Mouse (Mus musculus): ENCODE measurements at regions not wholly inside any gene's neighbourhood (a gene's known extent, or its start where the extent isn't known, plus 50 kb on each side); places are given as distances from the start of the nearest gene placed in this dataset.
A peak's percentile ranks its signal among the peaks of the same experiment; 100 is the strongest.

DNA sequence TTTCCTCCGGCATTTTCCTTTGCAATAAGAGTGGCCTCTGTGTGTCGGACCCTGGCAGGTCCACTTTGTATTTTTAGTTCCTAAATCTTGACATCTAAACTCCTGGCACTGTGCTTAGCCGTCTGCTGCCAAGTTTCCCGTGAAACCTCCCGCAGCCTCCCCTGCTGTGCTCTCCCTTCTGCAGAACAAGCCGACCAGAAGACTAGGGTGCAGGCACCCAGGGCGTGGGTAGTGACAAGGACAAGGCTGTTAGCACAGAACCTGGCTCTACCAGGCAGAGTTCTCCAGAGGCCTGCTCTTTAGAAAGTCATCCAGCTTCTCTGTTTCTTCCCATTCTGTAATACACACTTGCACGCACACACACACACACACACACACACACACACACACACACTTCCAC lies 274.8 kb downstream of the Vrk1 start:
- no peak for ATAC-seq (ENCODE audit: low read depth)
- no peak overlapping the region for H3K9ac ChIP-seq (replicated peaks; ENCODE audit: low read depth, low read length)
- H3K4me3 ChIP-seq (ENCODE audit: low read depth, low read length): no peak overlapping the region
- no peaks in the 10 kb centered on the region for H3K9me3 ChIP-seq (ENCODE audit: control insufficient read depth, low read length)
- no peak overlapping the region for H3K4me2 ChIP-seq (ENCODE audit: low read depth, low read length)
- H3K36me3 ChIP-seq (ENCODE audit: control insufficient read depth, insufficient read depth, low read length): no peaks in the 10 kb centered on the region
- no peaks in the 10 kb centered on the region for H3K27me3 ChIP-seq (ENCODE audit: control insufficient read depth, insufficient read depth, low read length)
- 86% methylated on average over 8 of the region's 8 CpGs for WGBS
- no peaks in the 10 kb centered on the region for H3K4me1 ChIP-seq (ENCODE audit: control insufficient read depth, insufficient read depth, low read length)
- no peak overlapping the region for H3K27ac ChIP-seq (ENCODE audit: low read depth, low read length)

DNA sequence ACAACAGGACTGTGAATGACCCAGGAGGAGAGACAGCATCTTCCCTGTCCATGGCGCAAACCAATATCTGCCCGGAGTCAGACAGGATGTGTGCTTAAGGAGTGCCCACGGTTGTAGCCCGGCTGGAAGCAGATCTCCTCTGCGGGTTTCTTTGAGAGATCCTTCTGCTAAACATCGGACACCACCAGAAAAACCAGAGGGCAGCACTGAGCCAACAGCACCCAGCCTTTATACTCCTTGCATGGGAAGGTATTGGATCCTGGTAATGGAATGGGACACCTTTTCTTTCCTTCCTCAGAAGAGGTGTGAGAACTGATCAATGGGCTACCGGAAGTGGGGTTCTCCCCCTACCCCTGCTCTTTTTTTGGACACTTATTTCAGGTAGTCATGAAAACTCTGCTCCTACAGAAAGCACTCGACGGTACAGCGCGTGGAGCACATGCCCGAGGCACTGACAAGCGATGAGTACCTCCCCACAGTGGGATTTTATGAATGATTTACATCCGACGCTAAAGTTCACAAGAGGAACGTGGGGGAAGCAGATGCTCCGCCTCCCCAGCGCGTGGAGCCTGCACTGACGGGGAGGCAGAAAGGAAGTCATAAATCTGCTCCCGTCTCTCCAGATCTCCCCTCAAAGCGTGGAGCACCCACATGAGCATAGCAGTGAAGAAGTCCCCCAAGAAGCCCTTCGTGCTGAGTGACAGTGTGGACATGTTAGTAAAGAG lies 278.9 kb downstream of the Vrk1 start:
- ATAC-seq (ENCODE audit: low read depth): no peak
- WGBS: 57% methylated on average over 23 of the region's 23 CpGs
- H3K9me3 ChIP-seq (ENCODE audit: control insufficient read depth, low read length): no peaks in the 10 kb centered on the region

DNA sequence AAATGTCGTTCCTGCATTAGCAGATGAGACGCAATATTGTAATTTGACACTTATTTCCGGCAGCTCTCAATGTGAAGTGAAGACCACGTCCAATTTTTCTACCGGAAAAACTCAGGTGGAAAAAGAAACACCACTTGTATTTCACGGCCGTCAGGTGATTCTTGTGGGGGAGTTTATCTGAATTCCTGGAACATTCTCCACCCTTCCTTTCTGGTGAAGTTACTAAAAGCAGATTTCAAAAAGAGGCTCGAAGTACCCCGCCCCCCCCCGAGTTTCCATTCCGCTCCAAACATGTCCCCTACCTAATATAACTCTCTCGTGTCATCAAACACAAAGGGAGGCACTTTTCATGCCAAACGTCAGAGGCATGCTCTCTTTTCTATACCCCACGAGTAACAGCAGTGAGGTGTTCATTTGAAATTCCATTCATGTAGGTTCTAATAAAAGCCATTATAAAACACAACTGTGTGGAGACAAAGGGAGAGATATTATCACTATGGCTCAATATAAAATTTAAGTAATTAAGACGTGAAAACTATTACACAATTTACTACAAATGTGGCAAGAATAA lies 281.5 kb downstream of the Vrk1 start:
- Histone ChIP-seq H3K4me2 (ENCODE audit: low read depth, low read length) (no peak overlapping the region), H3K27me3 (ENCODE audit: control insufficient read depth, insufficient read depth, low read length) (no peaks in the 10 kb centered on the region), H3K27ac (ENCODE audit: low read depth, low read length) (no peak overlapping the region), H3K9me3 (ENCODE audit: control insufficient read depth, low read length) (no peaks in the 10 kb centered on the region), H3K36me3 (ENCODE audit: control insufficient read depth, insufficient read depth, low read length) (no peaks in the 10 kb centered on the region), H3K9ac (replicated peaks; ENCODE audit: low read depth, low read length) (no peak overlapping the region), H3K4me3 (ENCODE audit: low read depth, low read length) (no peak overlapping the region), H3K4me1 (ENCODE audit: control insufficient read depth, insufficient read depth, low read length) (no peaks in the 10 kb centered on the region)
- no peak for ATAC-seq (ENCODE audit: low read depth)
- WGBS: 58% methylated on average over 15 of the region's 15 CpGs

More for the DNA sequence above, 278.9 kb downstream of the Vrk1 start:
- Histone ChIP-seq H3K4me2 (ENCODE audit: low read depth, low read length) (no peak overlapping the region), H3K36me3 (ENCODE audit: control insufficient read depth, insufficient read depth, low read length) (no peaks in the 10 kb centered on the region), H3K4me1 (ENCODE audit: control insufficient read depth, insufficient read depth, low read length) (no peaks in the 10 kb centered on the region), H3K27me3 (ENCODE audit: control insufficient read depth, insufficient read depth, low read length) (no peaks in the 10 kb centered on the region), H3K9ac (replicated peaks; ENCODE audit: low read depth, low read length) (no peak overlapping the region), H3K27ac (ENCODE audit: low read depth, low read length) (no peak overlapping the region), H3K4me3 (ENCODE audit: low read depth, low read length) (no peak overlapping the region)

DNA sequence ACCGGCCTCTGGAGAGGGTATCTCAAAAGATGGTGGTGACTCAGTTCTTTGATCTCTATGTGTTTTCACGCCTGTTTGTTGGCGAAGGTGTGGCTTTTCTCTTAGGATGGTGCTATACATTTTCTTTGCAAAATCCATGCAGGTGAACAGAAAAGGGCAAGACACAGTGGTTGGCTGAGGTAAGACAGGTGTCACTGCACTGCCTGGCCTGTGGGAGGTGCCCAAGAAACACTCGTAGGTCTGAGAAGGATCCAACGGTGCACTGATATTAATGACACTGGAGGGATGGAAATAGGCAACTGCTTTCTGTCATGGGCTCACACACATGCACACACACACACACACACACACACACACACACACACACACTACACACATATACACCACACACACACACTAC lies 283.1 kb downstream of the Vrk1 start:
- no peaks in the 10 kb centered on the region for H3K27me3 ChIP-seq (ENCODE audit: control insufficient read depth, insufficient read depth, low read length)
- WGBS: 73% methylated on average over 5 of the region's 5 CpGs
- no peak for ATAC-seq (ENCODE audit: low read depth)
- H3K4me2 ChIP-seq (ENCODE audit: low read depth, low read length): no peak overlapping the region
- H3K4me1 ChIP-seq (ENCODE audit: control insufficient read depth, insufficient read depth, low read length): no peaks in the 10 kb centered on the region
- H3K27ac ChIP-seq (ENCODE audit: low read depth, low read length): no peak overlapping the region
- no peaks in the 10 kb centered on the region for H3K9me3 ChIP-seq (ENCODE audit: control insufficient read depth, low read length)
- no peak overlapping the region for H3K9ac ChIP-seq (replicated peaks; ENCODE audit: low read depth, low read length)
- H3K4me3 ChIP-seq (ENCODE audit: low read depth, low read length): no peak overlapping the region
- H3K36me3 ChIP-seq (ENCODE audit: control insufficient read depth, insufficient read depth, low read length): no peaks in the 10 kb centered on the region

DNA sequence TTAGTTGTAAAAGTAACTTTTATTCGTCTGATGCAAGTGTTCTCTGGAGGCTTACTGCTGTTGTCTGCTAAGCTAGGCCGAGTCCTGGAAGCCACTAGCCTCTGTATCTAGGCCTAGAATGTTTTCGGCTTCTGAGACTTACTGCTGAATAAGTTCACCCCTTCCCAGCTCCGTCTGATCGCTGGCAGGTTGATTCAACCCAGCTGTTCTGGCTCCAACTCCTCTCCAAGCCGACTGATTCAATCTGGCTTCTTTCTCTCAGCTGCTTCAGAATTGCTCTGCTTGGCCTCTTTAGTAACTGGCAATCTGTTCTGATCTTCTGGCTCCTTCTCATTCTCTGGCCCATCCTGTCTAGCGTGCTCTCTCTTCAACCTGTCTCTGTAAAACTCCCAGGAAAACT lies 285.6 kb downstream of the Vrk1 start:
- ATAC-seq (ENCODE audit: low read depth): no peak
- Histone ChIP-seq H3K4me3 (ENCODE audit: low read depth, low read length) (no peak overlapping the region), H3K4me1 (ENCODE audit: control insufficient read depth, insufficient read depth, low read length) (no peaks in the 10 kb centered on the region), H3K4me2 (ENCODE audit: low read depth, low read length) (no peak overlapping the region), H3K9ac (replicated peaks; ENCODE audit: low read depth, low read length) (no peak overlapping the region), H3K27ac (ENCODE audit: low read depth, low read length) (no peak overlapping the region), H3K36me3 (ENCODE audit: control insufficient read depth, insufficient read depth, low read length) (no peaks in the 10 kb centered on the region), H3K9me3 (ENCODE audit: control insufficient read depth, low read length) (no peaks in the 10 kb centered on the region), H3K27me3 (ENCODE audit: control insufficient read depth, insufficient read depth, low read length) (no peaks in the 10 kb centered on the region)
- WGBS: 82% methylated on average over 7 of the region's 7 CpGs

DNA sequence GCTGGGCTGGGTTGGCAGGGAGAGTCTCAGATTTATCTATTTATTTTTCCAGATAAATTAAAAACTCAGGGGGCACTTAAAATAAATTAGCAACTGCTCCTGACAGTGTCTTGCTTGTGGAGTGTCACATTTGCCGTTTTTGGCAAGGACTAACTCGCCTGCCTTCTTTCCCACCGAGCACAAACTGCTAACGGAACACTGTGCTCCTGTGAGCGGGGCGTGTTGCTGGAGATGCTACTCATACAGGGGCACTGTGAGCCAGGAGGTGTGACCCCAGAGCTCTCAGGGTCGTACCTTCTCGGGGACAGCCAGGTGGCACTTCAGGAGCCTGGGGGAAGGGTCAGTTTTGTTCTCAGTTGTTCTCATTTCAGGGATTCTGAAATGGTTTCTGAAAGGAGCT lies 292.6 kb downstream of the Vrk1 start:
- no peaks in the 10 kb centered on the region for H3K27me3 ChIP-seq (ENCODE audit: control insufficient read depth, insufficient read depth, low read length)
- ATAC-seq (ENCODE audit: low read depth): no peak
- H3K27ac ChIP-seq (ENCODE audit: low read depth, low read length): no peak overlapping the region
- no peaks in the 10 kb centered on the region for H3K9me3 ChIP-seq (ENCODE audit: control insufficient read depth, low read length)
- H3K4me1 ChIP-seq (ENCODE audit: control insufficient read depth, insufficient read depth, low read length): no peaks in the 10 kb centered on the region
- no peaks in the 10 kb centered on the region for H3K36me3 ChIP-seq (ENCODE audit: control insufficient read depth, insufficient read depth, low read length)
- 65% methylated on average over 8 of the region's 8 CpGs for WGBS
- H3K4me3 ChIP-seq (ENCODE audit: low read depth, low read length): no peak overlapping the region
- H3K4me2 ChIP-seq (ENCODE audit: low read depth, low read length): no peak overlapping the region
- no peak overlapping the region for H3K9ac ChIP-seq (replicated peaks; ENCODE audit: low read depth, low read length)

DNA sequence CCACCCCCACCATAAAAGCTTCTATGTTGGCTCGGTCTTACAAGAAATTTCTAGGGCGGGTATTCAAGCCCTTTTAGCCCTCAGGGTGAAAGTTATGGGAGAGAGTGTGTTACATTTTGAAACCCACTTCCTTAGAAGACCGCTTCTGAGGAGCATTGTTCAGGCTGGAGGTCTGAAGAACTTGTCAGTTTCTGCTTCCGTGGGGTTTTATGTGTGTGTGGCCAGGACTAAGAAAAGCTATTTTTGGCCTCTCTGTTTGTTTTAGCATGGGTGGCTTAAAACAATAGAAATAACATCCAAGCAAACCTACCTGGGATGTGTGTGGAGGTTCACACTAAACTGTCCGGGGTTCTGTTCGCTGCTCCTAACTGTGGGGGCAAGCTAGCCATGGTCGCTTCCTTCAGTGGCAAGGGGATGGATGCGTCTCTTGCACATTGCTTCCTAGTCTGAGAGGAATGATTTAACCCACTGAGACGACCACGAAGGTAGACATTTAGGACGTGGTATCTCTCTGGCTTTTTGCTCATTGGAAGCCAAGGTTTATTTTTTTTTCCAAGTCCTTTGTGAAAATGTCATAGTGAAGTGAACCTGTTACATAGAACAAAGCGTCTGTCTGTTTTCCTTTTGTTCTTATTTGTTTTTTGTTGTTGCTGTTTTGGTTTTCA lies 298.4 kb downstream of the Vrk1 start:
- Histone ChIP-seq H3K4me1 (ENCODE audit: control insufficient read depth, insufficient read depth, low read length) (peaks cover 4% of the 10 kb centered on the region; the same call in 1 of the 2 replicates), H3K36me3 (ENCODE audit: control insufficient read depth, insufficient read depth, low read length) (no peaks in the 10 kb centered on the region), H3K9me3 (ENCODE audit: control insufficient read depth, low read length) (no peaks in the 10 kb centered on the region), H3K27ac (ENCODE audit: low read depth, low read length) (no peak overlapping the region), H3K4me2 (ENCODE audit: low read depth, low read length) (no peak overlapping the region), H3K9ac (replicated peaks; ENCODE audit: low read depth, low read length) (no peak overlapping the region), H3K27me3 (ENCODE audit: control insufficient read depth, insufficient read depth, low read length) (peaks cover 5% of the 10 kb centered on the region), H3K4me3 (ENCODE audit: low read depth, low read length) (no peak overlapping the region)
- WGBS: 78% methylated on average over 12 of the region's 12 CpGs
- no peak for ATAC-seq (ENCODE audit: low read depth)

DNA sequence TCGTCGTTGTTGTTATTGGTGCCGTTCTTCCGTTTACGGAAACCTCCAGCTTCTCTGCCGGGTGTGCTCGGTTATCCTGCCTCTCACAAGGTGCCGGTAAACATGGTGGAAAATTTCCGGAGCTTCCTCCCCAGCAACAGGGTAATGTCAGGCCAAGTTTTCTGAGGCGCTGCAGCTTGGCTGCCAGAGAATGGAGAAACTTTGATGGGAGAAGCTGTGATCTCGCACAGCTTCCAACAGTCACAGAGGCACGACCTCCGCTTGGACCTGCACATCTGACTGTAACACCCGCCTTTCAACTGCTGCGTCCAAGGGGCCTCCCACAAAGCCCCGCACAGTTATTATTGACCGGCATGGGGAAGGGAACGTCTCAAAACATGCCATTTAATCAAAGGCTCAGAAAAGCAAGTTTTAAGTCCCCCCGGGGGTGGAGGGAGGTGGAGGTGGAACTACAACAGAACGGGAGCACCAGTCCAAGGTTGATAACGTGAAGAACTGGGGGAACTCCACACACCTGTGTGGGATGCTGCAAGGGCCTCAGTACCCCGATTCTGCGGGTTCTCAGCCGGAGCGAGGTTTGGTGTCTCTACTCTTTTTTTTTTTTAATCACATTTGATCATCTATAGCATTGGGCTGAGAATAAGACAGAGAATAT lies 299.1 kb downstream of the Vrk1 start:
- H3K4me1 ChIP-seq (ENCODE audit: control insufficient read depth, insufficient read depth, low read length): peaks cover 4% of the 10 kb centered on the region; the same call in 1 of the 2 replicates
- H3K36me3 ChIP-seq (ENCODE audit: control insufficient read depth, insufficient read depth, low read length): no peaks in the 10 kb centered on the region
- 82% methylated on average over 25 of the region's 25 CpGs for WGBS
- H3K9ac ChIP-seq (replicated peaks; ENCODE audit: low read depth, low read length): no peak overlapping the region
- no peak for ATAC-seq (ENCODE audit: low read depth)
- no peak overlapping the region for H3K4me2 ChIP-seq (ENCODE audit: low read depth, low read length)
- H3K27ac ChIP-seq (ENCODE audit: low read depth, low read length): no peak overlapping the region
- H3K27me3 ChIP-seq (ENCODE audit: control insufficient read depth, insufficient read depth, low read length): peaks cover 5% of the 10 kb centered on the region
- no peak overlapping the region for H3K4me3 ChIP-seq (ENCODE audit: low read depth, low read length)
- H3K9me3 ChIP-seq (ENCODE audit: control insufficient read depth, low read length): no peaks in the 10 kb centered on the region

DNA sequence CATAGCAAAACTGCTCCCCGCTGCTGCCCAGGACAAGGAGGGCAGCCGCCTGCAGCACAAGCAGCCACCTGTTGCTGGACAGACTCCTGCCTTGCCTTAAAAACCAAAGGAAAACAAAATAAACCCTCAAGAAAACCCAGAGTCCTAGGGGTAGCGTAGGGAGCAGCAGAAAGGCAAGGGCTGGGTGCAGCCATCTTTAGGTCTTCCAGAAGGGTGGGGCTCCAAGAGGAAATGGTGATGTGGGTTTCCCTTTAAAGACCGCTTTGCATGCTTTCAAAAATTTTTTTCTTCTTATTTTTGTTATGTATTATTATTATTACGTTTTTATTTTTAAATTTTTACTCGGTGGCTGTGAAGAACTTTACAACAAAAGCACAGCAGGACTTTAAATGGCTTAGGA lies 300.1 kb downstream of the Vrk1 start:
- H3K27ac ChIP-seq (ENCODE audit: low read depth, low read length): no peak overlapping the region
- peak overlapping the region; percentile 75 for H3K4me2 ChIP-seq (ENCODE audit: low read depth, low read length)
- WGBS: 39% methylated on average over 6 of the region's 6 CpGs
- no peaks in the 10 kb centered on the region for H3K9me3 ChIP-seq (ENCODE audit: control insufficient read depth, low read length)
- no peak overlapping the region for H3K4me3 ChIP-seq (ENCODE audit: low read depth, low read length)
- H3K4me1 ChIP-seq (ENCODE audit: control insufficient read depth, insufficient read depth, low read length): peaks cover 4% of the 10 kb centered on the region; the same call in 1 of the 2 replicates
- H3K27me3 ChIP-seq (ENCODE audit: control insufficient read depth, insufficient read depth, low read length): peaks cover 5% of the 10 kb centered on the region
- no peak overlapping the region for H3K9ac ChIP-seq (replicated peaks; ENCODE audit: low read depth, low read length)
- ATAC-seq (ENCODE audit: low read depth): no peak
- H3K36me3 ChIP-seq (ENCODE audit: control insufficient read depth, insufficient read depth, low read length): no peaks in the 10 kb centered on the region

All from neural tube, embryonic 14.5 days (tissue).